Mouse (Mus musculus): ENCODE results near the gene Fam19a2.

Gene Fam19a2

DNA sequence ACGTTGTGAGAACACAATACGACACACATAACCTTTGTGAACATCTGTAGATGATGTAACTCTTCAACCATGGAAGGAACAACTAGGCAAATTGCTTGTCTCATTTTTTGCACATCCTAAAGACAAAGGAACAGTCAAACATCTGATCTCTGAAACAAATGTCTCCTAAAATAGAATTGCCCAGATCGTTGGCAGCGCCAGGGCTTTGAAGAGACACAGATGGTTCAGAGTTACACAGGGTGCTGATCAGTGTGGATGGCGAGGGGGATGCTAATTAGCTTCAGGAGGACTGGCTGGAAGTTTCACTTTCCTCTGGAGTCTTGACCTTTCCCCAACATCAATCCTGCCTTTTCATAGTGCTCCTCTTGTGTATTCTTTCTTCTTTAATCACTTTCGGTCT lies 284.6 kb downstream of the Fam19a2 start:
- no peak for DNase-seq (ENCODE audit: low spot score in 2 of 2)

DNA sequence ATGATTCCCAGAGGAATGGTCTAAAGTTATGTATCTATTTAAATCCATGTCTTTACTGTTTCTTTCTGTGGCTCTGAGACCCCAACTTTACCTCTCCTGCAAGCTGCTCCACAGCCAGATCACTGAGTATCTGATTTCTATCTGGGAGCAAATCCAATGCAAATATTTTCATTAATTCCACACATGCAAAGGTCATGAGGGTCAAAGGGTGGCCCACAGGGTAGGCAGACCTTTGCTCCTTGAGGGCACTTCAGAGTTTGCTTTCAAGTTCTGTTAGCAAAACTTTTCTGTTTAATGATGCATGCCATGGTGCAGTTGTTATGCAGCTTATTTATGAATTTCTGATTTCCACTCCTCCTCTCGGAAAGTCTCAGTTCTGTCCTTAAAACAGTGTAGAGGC lies 303.9 kb downstream of the Fam19a2 start:
- no peak for DNase-seq (ENCODE audit: low spot score in 2 of 2)

DNA sequence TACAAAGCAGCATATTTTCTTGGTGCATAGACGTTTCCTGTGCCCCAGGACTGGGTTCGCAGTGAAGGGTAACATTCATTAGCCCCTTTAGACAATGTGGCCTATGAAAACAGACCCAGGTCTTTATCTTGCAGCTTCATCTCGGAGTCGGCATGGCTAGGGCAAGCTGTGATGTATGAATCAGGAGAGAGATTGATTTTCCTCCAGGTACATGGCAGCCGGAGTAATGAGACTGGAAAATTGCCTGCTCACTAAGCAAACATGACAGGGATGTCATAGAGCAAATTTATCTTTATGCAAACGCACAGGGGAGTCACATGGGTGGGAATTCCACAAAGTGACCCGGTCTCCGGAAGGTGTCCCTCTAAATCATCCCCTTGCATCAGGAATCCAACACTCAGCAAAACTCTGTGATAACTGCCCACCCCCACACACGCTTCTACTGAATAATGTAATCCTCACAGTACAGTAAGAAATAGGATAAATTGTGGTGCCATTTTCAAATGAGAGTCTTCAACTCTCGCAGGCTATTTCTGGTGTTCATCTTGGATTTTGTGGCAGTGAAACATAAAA lies 306.9 kb downstream of the Fam19a2 start:
- DNase-seq (ENCODE audit: low spot score in 2 of 2): no peak

DNA sequence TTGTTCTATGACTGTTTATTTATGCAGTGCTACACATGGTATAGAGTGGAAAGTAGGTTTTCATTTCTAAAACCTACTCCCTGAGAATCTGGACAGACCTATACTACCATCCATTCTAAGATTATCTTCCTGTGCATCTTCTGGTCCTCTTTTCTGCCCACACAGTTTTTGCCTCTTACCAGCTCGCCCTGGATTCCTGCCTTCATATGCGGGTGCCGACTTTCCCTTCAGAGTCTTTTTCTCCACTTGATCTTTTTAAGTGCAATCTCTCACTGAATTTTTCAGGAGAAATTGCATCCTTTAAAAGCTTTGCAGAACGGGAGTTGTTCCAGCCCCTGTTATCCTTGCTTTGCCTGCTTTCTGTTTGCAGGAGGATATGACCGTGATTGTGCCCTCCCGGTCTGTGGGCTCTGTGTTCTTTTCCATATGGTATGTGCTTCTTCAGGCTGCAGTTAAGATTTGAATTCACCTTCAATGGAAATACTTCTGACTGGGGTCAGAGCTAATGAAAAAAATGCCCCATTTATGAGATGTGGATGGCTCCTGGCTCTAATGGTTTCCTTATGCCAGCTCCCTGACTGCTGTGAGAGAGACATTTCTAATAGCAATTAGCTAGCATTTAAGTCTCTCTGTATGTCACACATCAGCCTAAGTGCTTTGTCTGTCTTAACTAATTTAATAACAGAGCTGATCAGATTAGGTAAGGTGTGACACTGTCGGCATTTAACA lies 308.7 kb downstream of the Fam19a2 start:
- no peak for DNase-seq (ENCODE audit: low spot score in 2 of 2)

DNA sequence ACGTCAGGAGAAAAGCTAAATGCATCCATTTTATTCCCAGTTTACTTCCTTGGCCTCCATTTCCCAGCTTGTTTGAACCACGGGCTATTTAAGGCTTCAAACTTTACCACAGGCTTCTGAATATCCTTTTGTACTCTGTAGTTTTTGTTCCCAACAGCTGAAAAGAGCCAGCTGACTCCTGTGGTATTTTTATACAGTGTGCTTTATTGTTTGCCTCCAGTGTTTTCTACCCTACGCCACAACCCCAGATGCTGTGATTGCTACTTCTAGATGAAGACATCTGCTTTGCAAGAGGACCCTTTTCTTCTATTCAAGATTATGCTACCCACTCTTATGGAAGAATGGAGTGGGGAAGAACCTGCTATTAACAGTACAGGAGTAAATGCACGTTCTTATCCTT lies 314.0 kb downstream of the Fam19a2 start:
- no peak for DNase-seq (ENCODE audit: low spot score in 2 of 2)

DNA sequence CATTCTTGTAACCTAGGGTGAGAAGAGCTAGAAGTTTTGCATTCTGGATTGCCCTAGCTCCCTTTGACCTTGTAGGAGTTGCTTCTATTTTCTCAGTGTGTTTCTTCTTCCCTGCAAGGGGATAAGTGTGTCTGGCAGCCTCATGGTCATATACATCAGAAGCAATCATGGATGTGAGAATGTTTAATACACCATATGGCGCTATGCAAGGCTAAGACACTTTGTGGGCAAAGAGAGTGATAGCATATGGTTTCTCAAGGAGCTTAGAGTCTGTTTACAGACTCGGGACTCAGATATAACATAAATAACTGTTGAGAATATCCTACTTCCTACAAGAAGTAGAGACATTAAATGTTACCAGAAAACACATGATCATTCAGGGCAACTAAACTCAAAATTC lies 315.2 kb downstream of the Fam19a2 start:
- DNase-seq (ENCODE audit: low spot score in 2 of 2): no peak

DNA sequence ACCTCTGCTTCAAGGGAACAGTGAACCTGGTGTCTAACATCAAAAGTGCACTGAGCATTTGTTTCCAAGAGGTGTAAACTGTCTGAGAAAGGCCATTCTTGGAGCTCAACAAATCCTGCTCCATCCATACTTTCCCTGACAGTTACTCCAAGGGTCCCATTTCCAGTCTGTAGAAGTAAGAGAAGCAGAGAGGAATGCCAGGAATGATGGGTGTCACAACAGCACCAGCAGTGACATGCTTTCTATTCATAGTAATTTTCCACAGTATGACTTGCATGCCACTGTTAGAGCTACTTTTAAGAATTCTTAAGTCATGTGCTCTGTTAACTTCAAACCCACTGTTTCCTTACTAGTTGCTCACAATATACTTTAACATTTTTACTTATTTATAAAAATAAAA lies 331.2 kb downstream of the Fam19a2 start:
- no peak for DNase-seq (ENCODE audit: low spot score in 2 of 2)

DNA sequence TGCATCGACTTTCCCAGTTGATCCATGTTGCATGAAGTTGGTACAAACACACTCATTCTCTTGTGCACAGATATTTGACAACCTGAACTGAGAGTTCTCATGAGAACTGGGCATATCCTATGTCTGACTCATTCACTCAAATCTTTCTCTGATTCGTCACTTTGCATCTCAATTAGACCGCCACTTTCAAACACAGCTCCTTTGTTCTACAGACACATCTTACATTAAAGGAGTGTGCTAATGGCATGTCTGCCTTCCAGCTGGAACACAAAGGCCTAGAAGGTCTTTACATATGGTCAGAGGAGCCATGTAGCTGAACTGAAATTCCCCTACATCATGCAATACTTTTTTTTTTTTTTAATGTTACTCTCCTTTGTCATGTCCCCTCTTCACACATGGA lies 333.3 kb downstream of the Fam19a2 start:
- no peak for DNase-seq (ENCODE audit: low spot score in 2 of 2)

DNA sequence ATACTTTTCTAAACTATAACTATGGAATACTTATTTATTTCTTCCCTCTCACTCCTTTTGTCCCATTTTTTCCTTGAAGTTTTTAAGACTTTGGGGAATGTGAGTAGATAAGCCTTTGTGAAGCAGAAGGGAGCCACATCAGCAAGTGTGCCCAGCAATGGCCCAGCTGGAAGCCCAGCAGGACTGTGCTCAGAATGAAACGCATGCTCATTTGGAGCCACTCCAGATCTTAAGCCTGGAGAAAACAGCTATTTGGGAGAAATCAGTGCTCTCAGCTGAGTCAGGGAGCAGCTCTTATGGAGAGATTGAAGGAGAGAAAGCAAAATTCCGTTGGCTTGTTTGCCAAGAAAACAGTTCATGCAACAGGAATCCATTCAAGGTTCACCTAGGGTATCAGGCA lies 341.9 kb downstream of the Fam19a2 start:
- no peak for DNase-seq (ENCODE audit: low spot score in 2 of 2)

DNA sequence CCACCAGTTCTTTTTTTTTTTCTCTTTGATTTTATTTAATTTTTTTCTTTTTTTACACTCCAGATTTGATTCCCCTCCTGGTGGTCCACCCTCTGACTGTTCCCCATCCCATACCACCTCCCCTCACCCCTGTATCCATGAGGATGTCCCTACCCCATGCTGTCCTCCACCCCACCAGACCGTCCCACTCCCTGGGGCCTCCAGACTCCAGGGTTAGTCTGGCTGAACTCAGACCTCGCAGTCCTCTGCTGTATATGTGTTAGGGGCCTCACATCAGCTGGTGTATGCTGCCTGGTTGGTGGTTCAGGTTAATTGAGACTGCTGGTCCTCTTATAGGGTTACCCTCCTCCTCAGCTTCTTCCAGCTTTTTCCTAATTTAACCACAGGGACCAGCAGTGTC lies 362.9 kb downstream of the Fam19a2 start:
- DNase-seq (ENCODE audit: low spot score in 2 of 2): no peak

DNA sequence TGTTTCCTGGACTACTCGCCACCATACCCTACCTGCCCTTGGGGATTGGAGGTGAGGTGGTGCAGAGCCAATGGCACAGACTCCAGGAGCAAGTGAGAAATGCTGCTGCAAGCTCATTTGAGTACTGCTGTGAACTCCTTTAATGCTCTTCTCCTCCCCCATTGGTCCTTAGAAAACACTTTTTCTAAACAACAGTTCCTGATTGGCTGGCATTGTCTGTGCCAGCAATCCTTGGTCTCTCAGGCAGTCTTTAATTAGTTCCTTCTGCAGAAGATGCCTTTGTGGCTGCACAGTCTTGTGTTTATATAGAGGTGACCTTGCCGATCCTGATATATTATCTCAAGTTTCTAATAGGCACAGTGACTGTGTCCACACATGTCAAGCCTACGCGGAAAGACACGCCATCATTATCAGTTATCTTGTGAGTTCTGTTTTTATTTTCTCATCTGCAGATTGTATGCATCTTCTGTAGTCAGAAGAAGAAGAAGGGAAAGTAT lies 365.5 kb downstream of the Fam19a2 start:
- no peak for DNase-seq (ENCODE audit: low spot score in 2 of 2)

DNA sequence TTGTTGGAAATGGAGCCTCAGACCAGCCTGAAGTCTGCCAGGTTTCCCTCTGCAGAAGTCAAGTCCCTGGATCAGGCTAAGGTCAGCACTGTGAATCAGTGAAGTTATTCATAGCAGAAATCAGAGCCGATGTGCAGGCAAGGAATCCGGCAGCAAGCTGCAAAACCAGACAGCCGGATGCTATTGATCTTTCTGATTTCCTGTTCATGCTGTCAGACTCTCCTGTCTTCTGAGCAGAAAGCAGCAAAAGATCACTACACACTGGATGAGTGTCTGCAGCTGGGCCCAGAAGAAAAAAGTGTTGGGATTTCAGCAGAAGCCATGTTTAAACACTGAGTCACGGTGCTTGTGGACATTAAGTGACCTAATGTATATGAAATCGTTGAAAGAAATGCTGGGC lies 368.2 kb downstream of the Fam19a2 start:
- DNase-seq (ENCODE audit: low spot score in 2 of 2): no peak

DNA sequence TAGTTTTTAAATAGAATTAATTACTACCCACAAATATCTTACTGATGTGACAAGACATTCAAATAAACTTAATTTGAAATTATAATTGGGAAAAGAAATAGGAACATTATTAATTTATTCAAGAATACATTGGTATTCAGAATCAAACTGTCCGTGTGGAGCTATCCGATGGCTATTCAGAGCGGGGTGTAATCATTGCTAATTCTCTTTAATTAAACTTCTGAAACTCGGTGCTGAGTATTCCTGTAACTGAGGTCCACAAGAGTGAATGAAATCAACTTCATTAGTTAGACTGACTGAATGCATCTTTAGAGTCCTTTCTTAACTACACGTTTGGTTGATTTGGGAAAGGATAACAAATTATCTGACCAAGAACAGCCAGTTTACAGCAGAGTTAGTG lies 372.9 kb downstream of the Fam19a2 start:
- DNase-seq (ENCODE audit: low spot score in 2 of 2): no peak

DNA sequence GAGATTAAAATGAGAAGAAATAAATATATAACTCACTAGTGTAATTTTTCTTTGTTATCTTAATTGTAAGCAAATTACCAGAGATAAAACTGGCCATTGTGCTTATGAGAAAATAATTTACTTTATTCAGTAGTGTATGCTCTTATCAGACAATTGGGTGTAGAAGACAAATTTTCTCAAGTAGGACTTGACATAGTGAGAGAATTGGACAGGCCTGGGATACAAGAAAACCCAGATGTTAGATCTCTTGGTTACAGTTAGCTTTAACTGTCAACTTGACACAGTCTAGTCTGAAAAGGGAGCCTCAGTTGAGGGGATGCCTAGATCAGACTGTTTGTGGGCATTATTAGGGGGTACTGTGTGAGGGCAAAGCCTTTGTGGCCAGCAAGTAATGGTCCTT lies 373.7 kb downstream of the Fam19a2 start:
- no peak for DNase-seq (ENCODE audit: low spot score in 2 of 2)

DNA sequence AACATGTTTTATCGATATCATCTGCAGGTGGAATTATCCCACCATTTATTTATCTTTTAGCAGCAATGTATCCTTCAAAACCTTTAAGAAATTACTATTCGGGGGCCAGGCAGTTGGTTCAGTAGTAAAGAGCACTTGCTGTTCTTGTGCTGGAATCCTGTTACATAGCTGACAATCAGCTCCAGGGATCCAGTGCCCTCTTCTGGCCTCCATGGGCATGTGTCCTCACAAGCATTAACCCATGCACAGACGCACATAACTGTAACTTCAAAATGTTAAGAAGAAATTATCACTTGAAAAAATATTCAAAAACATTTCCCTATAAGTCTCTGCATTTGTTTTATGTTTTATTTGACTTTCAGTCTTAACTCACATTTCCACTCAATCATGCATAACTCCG lies 381.8 kb downstream of the Fam19a2 start:
- no peak for DNase-seq (ENCODE audit: low spot score in 2 of 2)

DNA sequence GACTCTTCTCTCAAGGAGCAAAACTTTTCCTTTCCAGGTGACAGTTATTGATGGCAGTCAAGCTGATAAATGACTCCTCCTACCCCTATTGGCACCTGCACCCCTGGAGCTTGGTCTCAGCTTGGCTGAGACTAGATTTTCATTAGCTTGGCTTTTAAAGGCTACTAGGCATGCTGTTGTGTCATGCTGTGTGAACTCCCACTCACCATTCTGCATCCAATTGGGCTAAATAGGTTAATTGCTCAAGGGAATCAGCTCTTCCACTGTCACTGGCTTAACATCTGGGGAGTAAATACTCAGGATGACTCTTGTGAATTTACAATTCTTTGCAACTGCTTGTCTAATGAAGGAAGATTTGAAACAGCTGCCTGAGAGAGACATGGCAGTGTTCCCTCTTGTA lies 407.4 kb downstream of the Fam19a2 start:
- DNase-seq (ENCODE audit: low spot score in 2 of 2): no peak

DNA sequence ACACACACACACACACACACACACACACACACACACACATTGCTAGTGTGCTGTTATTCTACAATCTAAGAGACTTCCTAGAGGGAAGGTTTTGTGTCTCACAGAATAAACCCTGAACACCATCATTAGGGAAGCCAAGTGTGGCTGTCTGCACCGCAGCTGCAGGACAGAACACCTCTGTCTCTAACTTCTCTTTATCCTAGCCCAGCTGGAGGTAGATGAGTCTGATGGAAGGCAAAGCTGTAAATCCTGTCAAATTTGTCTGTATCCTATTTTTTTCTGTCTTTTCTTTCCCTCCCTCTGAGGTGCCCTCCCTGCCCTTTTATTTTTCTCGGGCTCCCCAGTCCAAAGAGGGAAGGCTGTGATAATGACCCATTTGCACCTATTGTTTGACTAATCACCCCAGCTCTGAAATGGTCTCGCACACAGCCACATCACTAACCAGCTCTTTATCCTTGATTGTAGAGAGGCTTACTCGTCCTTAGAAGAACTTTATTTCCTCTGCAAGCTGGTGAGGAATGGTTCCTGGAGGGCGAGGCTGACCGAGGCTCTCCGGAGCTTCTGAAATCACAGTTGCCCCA lies 414.6 kb downstream of the Fam19a2 start:
- DNase-seq (ENCODE audit: low spot score in 2 of 2): no peak

DNA sequence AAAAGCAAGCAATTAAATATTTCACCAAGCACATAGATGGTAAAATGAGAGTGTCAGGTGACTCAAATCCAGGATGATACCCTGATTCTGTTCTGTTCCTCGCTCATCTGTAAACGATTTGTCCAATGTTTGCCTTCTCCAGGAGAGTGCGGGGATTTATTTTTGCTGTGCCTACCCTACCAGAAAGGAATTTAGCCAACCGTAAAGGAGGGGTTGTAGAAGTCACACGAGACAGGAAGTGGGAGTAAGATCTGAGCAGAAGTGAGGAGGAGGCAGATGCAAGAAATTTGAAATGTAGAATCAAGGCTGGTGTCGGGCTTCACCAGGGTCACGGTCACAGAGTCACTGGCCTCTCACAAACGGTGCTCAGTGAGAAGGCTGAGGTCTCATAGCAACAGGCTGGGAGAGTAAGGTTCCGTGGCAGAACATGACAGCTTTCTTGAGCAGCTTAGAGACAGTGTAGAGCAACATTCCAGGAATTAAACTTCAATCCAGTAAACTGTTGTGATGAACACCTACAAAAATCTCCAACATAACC lies 419.0 kb downstream of the Fam19a2 start:
- no peak for DNase-seq (ENCODE audit: low spot score in 2 of 2)

DNA sequence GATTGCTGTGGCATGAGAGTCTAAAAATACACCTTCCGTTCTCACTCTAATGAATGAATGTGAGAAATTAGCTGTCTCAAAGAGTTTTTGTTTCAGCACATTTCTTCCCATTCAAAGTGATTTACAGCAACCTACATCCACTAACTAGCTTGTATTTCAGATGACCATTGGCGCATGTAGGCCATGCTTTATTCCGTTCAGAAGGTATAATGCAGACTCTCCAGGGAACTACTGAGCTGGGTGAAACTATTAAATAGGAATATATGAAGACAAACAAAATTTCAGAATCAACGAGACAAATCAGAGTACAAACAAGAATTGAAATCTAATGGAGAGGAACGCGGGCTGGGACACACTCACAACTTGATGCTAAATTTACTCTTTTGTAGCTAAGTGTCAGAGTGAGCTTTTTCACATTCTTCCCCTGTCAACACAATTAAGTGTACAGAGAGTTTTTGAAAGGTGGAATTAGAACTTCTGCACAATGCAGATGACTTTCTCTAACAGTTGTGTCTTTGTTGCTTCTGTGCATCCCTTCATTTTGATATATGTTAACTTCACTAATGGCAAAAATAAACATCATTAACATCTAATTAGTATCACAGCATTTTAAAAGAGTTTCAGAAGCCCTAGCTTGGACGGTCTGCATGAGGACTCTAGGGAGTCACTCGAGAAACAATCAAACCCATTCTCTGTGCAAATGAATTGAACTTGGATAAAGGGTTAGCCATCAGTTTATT lies 428.6 kb downstream of the Fam19a2 start:
- no peak for DNase-seq (ENCODE audit: low spot score in 2 of 2)

DNA sequence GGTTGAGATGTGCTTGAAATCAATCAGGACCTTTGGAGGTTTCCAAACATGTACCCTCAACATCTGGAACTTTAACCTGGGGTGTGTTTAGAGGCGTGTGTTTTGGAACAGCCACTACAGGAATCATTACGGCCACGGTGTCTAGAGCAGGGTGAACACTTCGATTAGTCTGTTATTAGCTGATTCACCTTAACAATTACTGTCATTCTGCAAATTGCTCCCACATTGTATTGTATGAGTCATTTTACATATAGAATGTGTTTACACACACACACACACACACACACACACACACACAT lies 429.1 kb downstream of the Fam19a2 start:
- no peak for DNase-seq (ENCODE audit: low spot score in 2 of 2)

DNA sequence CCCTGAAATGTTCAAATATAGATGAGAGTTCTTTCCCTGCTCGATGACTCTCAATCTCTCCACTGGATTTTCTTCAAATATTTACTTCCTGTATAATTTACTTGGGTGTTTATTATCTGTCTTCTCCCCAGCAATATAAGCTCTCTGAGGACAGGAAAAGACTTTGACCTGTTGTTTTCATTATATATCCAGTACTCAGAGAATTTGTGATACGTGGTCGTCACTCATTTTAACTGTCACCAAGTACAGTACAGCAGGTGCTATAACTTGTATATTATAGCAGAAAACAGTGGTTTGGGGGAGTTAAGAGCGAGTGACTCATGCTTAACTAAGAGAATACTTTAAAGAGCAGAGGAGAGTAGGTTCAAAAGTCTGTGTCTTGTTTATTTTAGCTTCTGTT lies 438.8 kb downstream of the Fam19a2 start:
- DNase-seq (ENCODE audit: low spot score in 2 of 2): no peak

DNA sequence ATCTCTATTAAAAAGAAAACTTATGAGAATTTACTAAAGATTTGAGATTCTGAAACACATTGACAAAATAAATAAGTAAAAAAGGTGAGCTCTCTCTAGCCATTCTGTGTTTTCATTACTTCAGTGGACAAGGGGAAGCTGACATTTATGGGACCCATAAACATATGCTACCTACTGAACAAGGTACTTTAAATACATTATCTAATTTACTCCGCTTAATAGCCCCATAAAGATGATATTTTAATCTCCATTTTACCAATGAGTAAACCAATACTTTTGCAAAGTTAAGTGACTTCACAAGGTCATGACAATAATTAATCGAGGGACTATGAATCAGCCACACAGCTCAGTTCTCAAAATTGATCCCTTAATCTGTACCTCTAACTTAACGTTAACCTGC lies 443.2 kb downstream of the Fam19a2 start:
- DNase-seq (ENCODE audit: low spot score in 2 of 2): no peak

DNA sequence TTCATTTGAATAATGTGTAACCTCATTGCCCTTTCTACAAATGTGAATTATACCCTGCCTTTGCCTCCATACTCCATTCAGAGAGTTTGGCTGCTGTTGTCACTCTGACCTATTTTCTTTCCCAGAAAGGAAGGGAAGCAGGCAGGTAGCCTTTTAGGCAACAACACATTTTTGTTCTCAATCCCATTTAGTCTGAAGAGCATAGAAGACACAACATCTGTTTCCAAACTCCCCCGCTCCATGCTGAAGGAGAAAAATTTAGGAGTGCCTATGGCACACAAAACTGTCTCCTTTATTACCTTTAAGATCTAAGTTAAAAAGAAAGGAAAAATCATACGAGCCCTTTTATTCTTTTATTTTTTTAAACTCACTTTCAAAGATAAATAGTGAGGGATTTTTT lies 446.9 kb downstream of the Fam19a2 start:
- DNase-seq (ENCODE audit: low spot score in 2 of 2): no peak

Data from cerebellum, postnatal 4 days (tissue).